Mouse (Mus musculus): ENCODE data around the gene B3galt5. TPM values are rescaled to one million over a fixed set of nuclear protein-coding genes. Genes with fewer than 3 reads are reported as not detected.

Gene B3galt5
- total RNA-seq, 1 experiment = not detected

DNA sequence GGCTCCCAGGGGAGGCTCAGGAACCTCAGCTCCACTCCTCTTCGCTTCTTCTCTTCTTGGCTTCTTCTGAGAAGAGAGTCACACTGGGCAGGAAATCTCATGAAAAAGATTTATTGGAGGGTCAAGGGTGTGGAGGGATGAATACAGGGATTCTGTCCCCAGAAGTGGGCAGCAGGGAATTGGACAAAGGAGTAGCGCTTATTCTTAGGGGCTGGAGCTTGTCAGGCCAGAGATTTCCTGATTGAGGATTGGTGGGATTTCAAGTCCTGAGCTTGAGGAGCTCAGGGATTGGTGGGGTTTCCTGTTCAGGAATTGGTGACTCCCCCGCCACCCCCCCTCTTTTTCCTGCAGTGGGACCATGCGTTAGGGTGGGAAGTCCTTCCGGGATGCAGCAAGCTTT lies 113.2 kb downstream of the B3galt5 start:
- no peak overlapping the region for H3K9ac ChIP-seq (ENCODE audit: insufficient read depth, low read depth, low read length, poor library complexity, severe bottlenecking)
- H3K4me3 ChIP-seq (ENCODE audit: insufficient read depth in 1 of 2, low read depth in 1 of 2, low read length in 2 of 2, poor library complexity in 1 of 2, severe bottlenecking in 1 of 2) = no peak overlapping the region
- H3K27ac ChIP-seq (ENCODE audit: insufficient read depth, low read depth, low read length, poor library complexity, severe bottlenecking) = no peak overlapping the region
- H3K4me1 ChIP-seq (ENCODE audit: control insufficient read depth in 2 of 2, insufficient read depth in 2 of 2, low read length in 2 of 2, poor library complexity in 1 of 2) = peaks cover 0 to 2% of the 10 kb centered on the region in 2 experiments; a peak in 1 of 4 replicates
- TF ChIP-seq ZNF384 (IDR thresholded peaks at IDR 0.05; ENCODE audit: low read depth, low read length) = no peak
- no peak for TF ChIP-seq HCFC1 (IDR thresholded peaks at IDR 0.05; ENCODE audit: borderline replicate concordance, insufficient read depth, low read length)
- no peak for TF ChIP-seq MAFK (IDR thresholded peaks at IDR 0.05; ENCODE audit: insufficient read depth, low read depth, low read length)
- TF ChIP-seq CHD2 (IDR thresholded peaks at IDR 0.05; ENCODE audit: low read depth, low read length) = no peak
- TF ChIP-seq ZC3H11A (IDR thresholded peaks at IDR 0.05; ENCODE audit: borderline replicate concordance, low read depth, low read length) = no peak
- no peaks in the 10 kb centered on the region for H3K36me3 ChIP-seq (ENCODE audit: control insufficient read depth, insufficient read depth, low read length, poor library complexity, severe bottlenecking)
- no peaks in the 10 kb centered on the region for H3K9me3 ChIP-seq (ENCODE audit: control insufficient read depth, insufficient read depth, low read depth, low read length)
- no peak for DNase-seq (ENCODE audit: low read depth, low spot score)
- in situ Hi-C loops (cut with MboI; ENCODE audit: low sequenced_read_pairs in 2 of 2, unreplicated experiment in 2 of 2) = loop anchor here in 1 of 2 experiments (10.0 kb wide), 1 partner anchor 124 kb away; no protein-coding TSS in a partner anchor

DNA sequence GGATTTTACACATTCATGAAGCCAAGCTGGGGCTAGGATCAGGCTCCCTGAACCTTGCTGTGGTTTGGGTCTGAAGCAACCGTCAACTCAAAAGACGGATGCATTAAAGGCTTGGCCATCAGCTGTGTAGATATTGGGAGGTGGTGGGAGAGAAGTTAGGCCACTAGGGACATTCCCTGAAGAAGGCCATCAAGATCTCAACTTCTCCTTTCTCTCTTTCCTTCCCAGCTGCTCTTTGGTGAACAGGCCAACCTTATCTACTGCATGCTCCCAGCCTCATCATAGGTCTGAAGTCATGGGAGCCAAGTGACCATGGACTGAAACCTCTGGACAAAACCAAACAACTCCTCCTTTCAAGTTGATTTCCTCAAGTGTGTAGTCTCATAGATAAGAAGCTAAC lies 115.9 kb downstream of the B3galt5 start:
- in situ Hi-C loops (cut with MboI; ENCODE audit: low sequenced_read_pairs in 2 of 2, unreplicated experiment in 2 of 2) = no loop called here
- H3K4me1 ChIP-seq (ENCODE audit: control insufficient read depth in 2 of 2, insufficient read depth in 2 of 2, low read length in 2 of 2, poor library complexity in 1 of 2) = no peaks in the 10 kb centered on the region; a peak in 1 of 4 replicates
- TF ChIP-seq CHD2 (IDR thresholded peaks at IDR 0.05; ENCODE audit: low read depth, low read length) = no peak
- TF ChIP-seq MAFK (IDR thresholded peaks at IDR 0.05; ENCODE audit: insufficient read depth, low read depth, low read length) = no peak
- TF ChIP-seq HCFC1 (IDR thresholded peaks at IDR 0.05; ENCODE audit: borderline replicate concordance, insufficient read depth, low read length) = no peak
- no peak for TF ChIP-seq ZC3H11A (IDR thresholded peaks at IDR 0.05; ENCODE audit: borderline replicate concordance, low read depth, low read length)
- TF ChIP-seq ZNF384 (IDR thresholded peaks at IDR 0.05; ENCODE audit: low read depth, low read length) = no peak
- no peak overlapping the region for H3K27ac ChIP-seq (ENCODE audit: insufficient read depth, low read depth, low read length, poor library complexity, severe bottlenecking)
- H3K36me3 ChIP-seq (ENCODE audit: control insufficient read depth, insufficient read depth, low read length, poor library complexity, severe bottlenecking) = no peaks in the 10 kb centered on the region
- no peaks in the 10 kb centered on the region for H3K9me3 ChIP-seq (ENCODE audit: control insufficient read depth, insufficient read depth, low read depth, low read length)
- DNase-seq (ENCODE audit: low read depth, low spot score) = no peak
- H3K9ac ChIP-seq (ENCODE audit: insufficient read depth, low read depth, low read length, poor library complexity, severe bottlenecking) = no peak overlapping the region
- no peak overlapping the region for H3K4me3 ChIP-seq (ENCODE audit: insufficient read depth in 1 of 2, low read depth in 1 of 2, low read length in 2 of 2, poor library complexity in 1 of 2, severe bottlenecking in 1 of 2)

DNA sequence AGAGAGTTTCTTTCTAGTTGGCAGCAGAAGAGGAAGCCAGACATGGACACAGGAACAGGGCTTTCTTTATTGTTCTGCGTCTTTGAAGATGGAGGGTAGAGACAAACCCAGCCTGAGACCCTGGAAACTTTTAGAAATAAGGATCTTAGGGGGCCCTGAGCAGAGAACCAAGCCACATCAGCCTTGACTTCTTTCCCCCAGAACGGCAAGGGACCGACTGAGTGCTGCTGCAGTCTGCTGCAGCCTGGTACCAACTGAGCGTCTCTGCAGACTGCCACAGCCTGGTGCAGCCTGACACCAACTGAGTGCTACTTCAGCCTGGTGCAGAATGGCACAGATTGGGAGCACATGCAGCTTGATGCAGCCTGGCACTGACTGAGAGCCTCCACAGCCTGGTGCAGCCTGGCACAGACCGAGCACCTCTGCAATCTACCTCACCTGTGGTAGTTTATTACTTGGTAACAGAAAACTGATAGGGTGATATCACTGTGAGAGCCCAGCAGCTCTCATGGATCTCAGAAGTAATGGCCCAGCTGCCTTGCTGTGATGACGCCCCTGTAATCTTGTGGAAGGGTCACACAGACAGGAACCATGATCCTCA lies 117.8 kb downstream of the B3galt5 start:
- no peak for TF ChIP-seq ZNF384 (IDR thresholded peaks at IDR 0.05; ENCODE audit: low read depth, low read length)
- no peak for TF ChIP-seq CHD2 (IDR thresholded peaks at IDR 0.05; ENCODE audit: low read depth, low read length)
- no peak for TF ChIP-seq HCFC1 (IDR thresholded peaks at IDR 0.05; ENCODE audit: borderline replicate concordance, insufficient read depth, low read length)
- no peak for TF ChIP-seq MAFK (IDR thresholded peaks at IDR 0.05; ENCODE audit: insufficient read depth, low read depth, low read length)
- no peak for TF ChIP-seq ZC3H11A (IDR thresholded peaks at IDR 0.05; ENCODE audit: borderline replicate concordance, low read depth, low read length)
- no peak overlapping the region for H3K4me3 ChIP-seq (ENCODE audit: insufficient read depth in 1 of 2, low read depth in 1 of 2, low read length in 2 of 2, poor library complexity in 1 of 2, severe bottlenecking in 1 of 2)
- H3K4me1 ChIP-seq (ENCODE audit: control insufficient read depth in 2 of 2, insufficient read depth in 2 of 2, low read length in 2 of 2, poor library complexity in 1 of 2) = no peaks in the 10 kb centered on the region; a peak in 1 of 4 replicates
- no peak overlapping the region for H3K27ac ChIP-seq (ENCODE audit: insufficient read depth, low read depth, low read length, poor library complexity, severe bottlenecking)
- no peak overlapping the region for H3K9ac ChIP-seq (ENCODE audit: insufficient read depth, low read depth, low read length, poor library complexity, severe bottlenecking)
- DNase-seq (ENCODE audit: low read depth, low spot score) = no peak
- H3K36me3 ChIP-seq (ENCODE audit: control insufficient read depth, insufficient read depth, low read length, poor library complexity, severe bottlenecking) = no peaks in the 10 kb centered on the region
- no peaks in the 10 kb centered on the region for H3K9me3 ChIP-seq (ENCODE audit: control insufficient read depth, insufficient read depth, low read depth, low read length)
- in situ Hi-C loops (cut with MboI; ENCODE audit: low sequenced_read_pairs in 2 of 2, unreplicated experiment in 2 of 2) = no loop called here

DNA sequence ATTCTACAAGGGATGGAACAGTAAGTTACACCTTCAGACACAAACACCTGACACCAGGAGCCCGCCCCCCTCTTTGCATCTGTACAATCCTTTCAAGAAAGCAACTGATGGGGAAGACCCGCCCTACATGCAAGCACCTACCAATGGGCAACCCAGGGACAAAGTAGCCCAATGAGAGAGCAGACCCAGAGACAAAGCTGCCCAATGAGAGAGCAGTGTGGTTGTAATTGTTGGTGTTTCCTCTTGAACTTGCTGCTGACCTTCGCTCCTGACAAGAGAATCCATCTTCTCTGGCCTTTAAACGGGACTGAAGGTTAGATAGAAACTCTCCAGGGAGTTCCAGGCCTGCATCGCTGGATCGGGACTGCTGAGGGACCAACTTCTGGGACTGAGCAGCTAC lies 118.4 kb downstream of the B3galt5 start:
- Histone ChIP-seq H3K4me1 (ENCODE audit: control insufficient read depth in 2 of 2, insufficient read depth in 2 of 2, low read length in 2 of 2, poor library complexity in 1 of 2) (no peaks in the 10 kb centered on the region; a peak in 1 of 4 replicates), H3K4me3 (ENCODE audit: insufficient read depth in 1 of 2, low read depth in 1 of 2, low read length in 2 of 2, poor library complexity in 1 of 2, severe bottlenecking in 1 of 2) (peak overlapping the region; percentile 36 to 74; a peak in 3 of 4 replicates), H3K9me3 (ENCODE audit: control insufficient read depth, insufficient read depth, low read depth, low read length) (no peaks in the 10 kb centered on the region), H3K27ac (ENCODE audit: insufficient read depth, low read depth, low read length, poor library complexity, severe bottlenecking) (no peak overlapping the region), H3K9ac (ENCODE audit: insufficient read depth, low read depth, low read length, poor library complexity, severe bottlenecking) (peak overlapping the region; percentile 46; the same call in 1 of the 2 replicates), H3K36me3 (ENCODE audit: control insufficient read depth, insufficient read depth, low read length, poor library complexity, severe bottlenecking) (no peaks in the 10 kb centered on the region)
- in situ Hi-C loops (cut with MboI; ENCODE audit: low sequenced_read_pairs in 2 of 2, unreplicated experiment in 2 of 2) = no loop called here
- DNase-seq (ENCODE audit: low read depth, low spot score) = peak; percentile 51
- peak; percentile 76 for TF ChIP-seq CHD2 (IDR thresholded peaks at IDR 0.05; ENCODE audit: low read depth, low read length)
- TF ChIP-seq ZNF384 (IDR thresholded peaks at IDR 0.05; ENCODE audit: low read depth, low read length) = no peak
- TF ChIP-seq ZC3H11A (IDR thresholded peaks at IDR 0.05; ENCODE audit: borderline replicate concordance, low read depth, low read length) = no peak
